Mouse (Mus musculus) spleen, adult 2 months (tissue): ENCODE measurements around the gene Cracr2b. TPM values are rescaled to one million over a fixed set of nuclear protein-coding genes. Genes with fewer than 3 reads are reported as not detected.
A peak's percentile ranks its signal among the peaks of the same experiment; 100 is the strongest.

ENCODE experiments used
- DNase-seq, 2 experiments: peaks; one replicate each; pipeline versions ENCODE4 v3.0.0 to v3.0.0-alpha.2; 2012 to 2021; ENCODE audit warnings: low spot score in 2 of 2, low read depth in 1 of 2
- H3K27ac ChIP-seq: fragments of 200-500 bp; 2 replicates; pipeline ENCODE4 v1.5.1; 2012; ENCODE audit warnings: low read length, inconsistent platforms; ENCODE audit not compliant: insufficient read depth
- H3K27me3 ChIP-seq: fragments of 200-500 bp; 2 replicates; pipeline ENCODE4 v1.6.1; 2012; ENCODE audit warnings: mild to moderate bottlenecking, moderate library complexity, low read length, inconsistent platforms; ENCODE audit not compliant: control insufficient read depth, insufficient read depth
- H3K36me3 ChIP-seq: fragments of 200-500 bp; 2 replicates; pipeline ENCODE4 v1.6.1; 2012; ENCODE audit warnings: mild to moderate bottlenecking, low read length, inconsistent platforms; ENCODE audit not compliant: control insufficient read depth, insufficient read depth
- H3K4me1 ChIP-seq: fragments of 200-500 bp; 2 replicates; pipeline ENCODE4 v1.6.1; 2011; ENCODE audit warnings: inconsistent platforms; ENCODE audit not compliant: control insufficient read depth, insufficient read depth, insufficient read length
- H3K4me3 ChIP-seq: fragments of 200-500 bp; 2 replicates; pipeline ENCODE4 v1.5.1; 2011; ENCODE audit warnings: mild to moderate bottlenecking, inconsistent platforms; ENCODE audit not compliant: insufficient read depth, insufficient read length; ENCODE audit errors: extremely low read depth
- CTCF ChIP-seq: fragments of 200-500 bp; IDR thresholded peaks from 2 replicates; pipeline ENCODE4 v1.5.1; 2011; ENCODE audit warnings: mild to moderate bottlenecking, inconsistent platforms; ENCODE audit not compliant: insufficient read depth, insufficient read length, insufficient replicate concordance; ENCODE audit errors: extremely low read depth
- POLR2A ChIP-seq: fragments of 200-500 bp; IDR thresholded peaks from 2 replicates; pipeline ENCODE4 v1.6.1; 2011; ENCODE audit warnings: low read depth, low read length, inconsistent platforms
- WGBS: fragments of 180-500 bp; shearing (Covaris S2); methylation state at CpG from one replicate; pipeline ENCODE4 v1.1.7; 2018; 5-methylcytosine and 5-hydroxymethylcytosine counted together
- polyA plus RNA-seq: library from polyadenylated mRNA; depleted of rRNA; stranded (reverse); fragments of >200 nt; gene quantifications from 2 replicates; pipeline ENCODE4 v1.2.3, GENCODE M21; 2012

Gene Cracr2b
- polyA plus RNA-seq, 1 experiment = 17.7 TPM

- 81% methylated on average over 7 of the region's 7 CpGs for WGBS
- no peak for DNase-seq
- no peak for TF ChIP-seq CTCF
- no peak for TF ChIP-seq POLR2A
- Histone ChIP-seq H3K27me3 (peaks cover 5% of the 10 kb centered on the region), H3K36me3 (peaks cover 6% of the 10 kb centered on the region), H3K4me1 (peaks cover 23% of the 10 kb centered on the region), H3K27ac (no peak overlapping the region; the same call in 1 of the 2 replicates), H3K4me3 (no peak overlapping the region)
These were observed 5.1 kb downstream of the Cracr2b start for GRCm38 (mm10) chr7:141466045-141466394.

DNA sequence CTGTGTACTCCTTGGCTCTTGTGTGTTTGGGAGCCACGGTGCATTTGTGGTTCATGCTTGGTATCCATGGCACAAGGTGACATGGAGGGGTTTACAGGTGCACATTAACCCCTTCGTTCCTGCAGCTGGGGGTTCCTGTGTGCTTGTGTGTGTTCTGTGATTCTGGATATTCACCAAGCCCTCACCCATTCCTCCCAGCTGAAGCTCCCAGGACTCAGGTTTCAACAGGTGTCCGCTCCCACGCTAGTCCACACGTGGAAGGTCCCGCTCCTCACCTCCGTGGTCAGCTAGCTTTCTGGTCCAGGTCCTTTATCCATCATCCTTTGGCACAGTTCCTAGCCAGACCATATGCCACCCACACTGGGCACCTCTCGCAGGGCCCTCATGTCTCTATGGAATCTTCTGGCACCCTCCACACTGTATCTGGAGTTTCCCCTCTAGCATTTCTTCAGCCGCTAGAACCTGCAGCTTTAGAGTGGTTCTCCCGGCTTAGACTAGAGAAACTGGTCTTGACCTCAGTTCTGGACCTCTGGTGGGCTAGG lies 5.8 kb downstream of the Cracr2b start:
- TF ChIP-seq CTCF (no peak), POLR2A (no peak)
- H3K27ac ChIP-seq = no peak overlapping the region
- peaks cover 4% of the 10 kb centered on the region for H3K27me3 ChIP-seq
- WGBS = 74% methylated on average over 10 of the region's 10 CpGs
- H3K4me1 ChIP-seq = peaks cover 23% of the 10 kb centered on the region
- peaks cover 9% of the 10 kb centered on the region for H3K36me3 ChIP-seq
- H3K4me3 ChIP-seq = no peak overlapping the region; the same call in 1 of the 2 replicates
- DNase-seq = no peak

DNA sequence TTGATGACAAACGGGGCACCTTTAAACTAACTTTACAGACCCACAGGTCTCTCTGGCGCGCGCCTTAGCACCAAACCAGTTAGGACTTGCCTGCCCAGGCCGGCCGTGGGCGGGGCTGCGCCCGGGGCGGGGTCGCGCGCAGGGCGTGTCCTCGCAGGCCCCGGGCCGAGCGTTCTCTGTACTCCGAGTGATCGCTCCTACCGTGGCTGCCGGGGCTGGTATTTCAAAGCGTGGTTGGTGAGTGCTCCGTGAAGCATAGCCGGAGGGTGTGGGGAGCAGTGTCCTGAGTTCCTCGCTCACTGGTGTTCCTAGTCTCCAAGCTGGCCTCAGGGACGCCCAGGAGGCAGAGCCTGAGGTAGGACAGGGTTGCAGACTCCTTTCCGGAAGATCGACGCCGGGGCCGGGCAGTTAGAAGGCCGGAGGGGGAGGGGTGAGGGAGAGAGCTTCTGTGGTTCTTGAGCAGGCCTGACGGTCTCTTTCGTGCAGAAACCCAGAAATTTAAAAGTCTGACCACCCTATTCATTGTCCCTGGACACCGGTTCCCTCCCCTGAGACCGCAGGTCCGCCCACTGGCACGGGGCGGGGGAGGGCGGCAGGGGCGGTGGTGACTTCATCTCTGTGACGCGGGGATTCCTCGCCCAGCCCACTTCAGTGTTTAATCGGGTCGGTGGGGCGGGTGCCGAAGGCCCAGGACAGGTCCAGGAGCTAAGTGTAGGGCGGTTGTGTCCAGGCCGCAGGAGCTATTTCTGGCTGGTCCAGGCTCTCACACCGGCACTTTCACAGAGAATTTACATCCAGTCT lies 6.5 kb downstream of the Cracr2b start, which contains the start of gene Cd151:
TSS of gene Cd151 (plus strand) at position 163 of the 801 bp plus-strand sequence.
- no peaks in the 10 kb centered on the region; the same call in none of the 2 replicates for H3K27me3 ChIP-seq
- H3K4me3 ChIP-seq = peak within 1 kb of the TSS; percentile 92
- peak within 1 kb of the TSS; percentile 65 for H3K27ac ChIP-seq
- peaks cover 12% of the 10 kb centered on the region for H3K36me3 ChIP-seq
- under 1% methylated on average over 52 of the region's 52 CpGs for WGBS
- TF ChIP-seq POLR2A (no peak), CTCF (no peak)
- H3K4me1 ChIP-seq = peaks cover 20% of the 10 kb centered on the region
- peak; percentile 46 to 80 for DNase-seq

GRCm38 (mm10) chr7:141468164-141468521 lies 7.2 kb downstream of the Cracr2b start:
- no peaks in the 10 kb centered on the region; the same call in 1 of the 2 replicates for H3K27me3 ChIP-seq
- H3K27ac ChIP-seq = peak overlapping the region; percentile 48
- no peak for TF ChIP-seq CTCF
- no peak for TF ChIP-seq POLR2A
- 44% methylated on average over 5 of the region's 5 CpGs for WGBS
- no peak for DNase-seq
- peak overlapping the region; percentile 92 for H3K4me3 ChIP-seq
- H3K4me1 ChIP-seq = peaks cover 20% of the 10 kb centered on the region
- H3K36me3 ChIP-seq = peaks cover 12% of the 10 kb centered on the region

- H3K27ac ChIP-seq = peak overlapping the region; percentile 48
- peaks cover 20% of the 10 kb centered on the region for H3K4me1 ChIP-seq
- peak overlapping the region; percentile 92; the same call in 1 of the 2 replicates for H3K4me3 ChIP-seq
- DNase-seq = peak in 1 of 2 experiments; percentile 51
- peaks cover 12% of the 10 kb centered on the region for H3K36me3 ChIP-seq
- H3K27me3 ChIP-seq = no peaks in the 10 kb centered on the region; the same call in 1 of the 2 replicates
- 12% methylated on average over 8 of the region's 8 CpGs for WGBS
- peak; percentile 27; the same call in 1 of the 2 replicates for TF ChIP-seq CTCF
- no peak for TF ChIP-seq POLR2A
These were observed 7.8 kb downstream of the Cracr2b start for GRCm38 (mm10) chr7:141468522-141469211.

DNA sequence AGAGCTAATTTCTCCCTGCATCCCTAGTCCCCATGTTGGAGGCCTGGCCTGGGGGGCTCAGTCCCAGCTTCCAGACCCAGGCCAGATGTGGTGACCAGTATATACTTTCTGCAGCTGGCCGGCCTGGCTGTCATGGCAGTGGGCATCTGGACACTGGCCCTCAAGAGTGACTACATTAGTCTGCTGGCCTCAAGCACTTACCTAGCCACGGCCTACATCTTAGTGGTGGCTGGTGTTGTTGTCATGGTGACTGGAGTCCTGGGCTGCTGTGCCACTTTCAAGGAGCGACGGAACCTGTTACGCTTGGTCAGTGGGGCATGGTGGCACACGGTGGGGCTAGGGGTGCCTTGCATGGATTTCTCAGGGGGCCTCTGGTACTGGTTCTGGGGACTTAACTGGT lies 8.5 kb downstream of the Cracr2b start:
- H3K36me3 ChIP-seq = peaks cover 12% of the 10 kb centered on the region
- H3K27me3 ChIP-seq = no peaks in the 10 kb centered on the region; the same call in 1 of the 2 replicates
- TF ChIP-seq CTCF = no peak
- TF ChIP-seq POLR2A = no peak
- no peak overlapping the region for H3K27ac ChIP-seq
- DNase-seq = no peak
- 66% methylated on average over 6 of the region's 6 CpGs for WGBS
- peaks cover 25% of the 10 kb centered on the region for H3K4me1 ChIP-seq
- H3K4me3 ChIP-seq = no peak overlapping the region
